Mouse (Mus musculus): ENCODE measurements around the gene Dnaaf2.
"Not testable (repeated sequence)": the region's sequence is repeated elsewhere in the genome, so short reads cannot be mapped to it uniquely, and the experiment has no call there.

The Dnaaf2 gene

GRCm38 (mm10) chr12:69164904-69165303 lies 33.3 kb downstream of the Dnaaf2 start:
- no peak for DNase-seq (ENCODE audit: low spot score)

- DNase-seq (ENCODE audit: low spot score): not testable (repeated sequence)
These were observed 34.6 kb downstream of the Dnaaf2 start for GRCm38 (mm10) chr12:69163586-69163985.

DNA sequence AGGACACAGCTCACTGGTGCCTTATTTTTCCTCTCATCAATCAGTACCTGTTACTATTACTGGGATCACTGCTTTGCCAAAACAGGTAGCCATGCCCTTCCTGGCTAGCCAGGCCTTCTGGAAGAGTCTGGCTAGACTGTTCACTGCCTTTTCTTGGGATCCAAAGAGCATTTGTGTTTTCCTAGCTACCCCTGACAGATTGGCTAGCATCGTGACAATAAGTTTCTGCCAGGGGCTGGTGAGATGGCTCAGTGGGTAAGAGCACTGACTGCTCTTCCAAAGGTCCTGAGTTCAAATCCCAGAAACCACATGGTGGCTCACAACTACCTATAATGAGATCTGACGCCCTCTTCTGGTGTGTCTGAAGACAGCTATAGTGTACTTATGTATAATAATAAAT lies 37.6 kb downstream of the Dnaaf2 start:
- not testable (repeated sequence) for DNase-seq (ENCODE audit: low spot score)

- DNase-seq (ENCODE audit: low spot score): peak; percentile 91
These were observed 38.7 kb downstream of the Dnaaf2 start for GRCm38 (mm10) chr12:69159578-69159940.

DNA sequence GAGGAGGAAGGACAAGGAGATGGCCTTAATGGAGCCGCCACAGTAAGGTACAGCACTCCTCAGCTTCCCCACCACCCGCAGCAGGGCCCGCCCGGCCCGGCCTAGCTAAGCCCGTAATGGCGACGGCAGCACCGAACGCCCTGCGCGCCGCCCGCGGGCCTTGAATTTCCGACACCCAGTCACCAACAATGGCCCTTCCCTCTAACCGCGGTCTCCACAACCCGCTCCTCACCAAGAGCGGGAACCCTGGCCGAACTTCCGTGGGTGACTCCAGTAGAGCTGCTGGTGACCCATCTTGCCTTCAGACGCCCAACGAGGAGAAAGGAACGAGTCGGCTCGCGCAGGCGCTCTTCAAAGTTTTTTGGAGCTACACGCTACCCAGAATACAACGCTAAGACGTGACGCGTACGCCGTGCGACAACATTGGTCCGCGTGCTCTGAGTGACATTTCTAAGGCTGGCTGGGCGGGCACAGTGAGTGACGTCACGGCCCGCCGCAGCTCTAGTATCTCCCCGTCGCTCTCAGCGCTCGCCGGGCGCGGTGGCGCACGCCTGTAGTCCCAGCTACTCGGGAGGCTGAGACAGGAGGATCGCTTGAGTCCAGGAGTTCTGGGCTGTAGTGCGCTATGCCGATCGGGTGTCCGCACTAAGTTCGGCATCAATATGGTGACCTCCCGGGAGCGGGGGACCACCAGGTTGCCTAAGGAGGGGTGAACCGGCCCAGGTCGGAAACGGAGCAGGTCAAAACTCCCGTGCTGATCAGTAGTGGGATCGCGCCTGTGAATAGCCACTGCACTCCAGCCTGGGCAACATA lies 39.3 kb downstream of the Dnaaf2 start, which contains the start of gene Rps29:
TSS of gene Rps29 (minus strand) at position 422 of the 813 bp plus-strand sequence.
- DNase-seq (ENCODE audit: low spot score): peak; percentile 100

DNA sequence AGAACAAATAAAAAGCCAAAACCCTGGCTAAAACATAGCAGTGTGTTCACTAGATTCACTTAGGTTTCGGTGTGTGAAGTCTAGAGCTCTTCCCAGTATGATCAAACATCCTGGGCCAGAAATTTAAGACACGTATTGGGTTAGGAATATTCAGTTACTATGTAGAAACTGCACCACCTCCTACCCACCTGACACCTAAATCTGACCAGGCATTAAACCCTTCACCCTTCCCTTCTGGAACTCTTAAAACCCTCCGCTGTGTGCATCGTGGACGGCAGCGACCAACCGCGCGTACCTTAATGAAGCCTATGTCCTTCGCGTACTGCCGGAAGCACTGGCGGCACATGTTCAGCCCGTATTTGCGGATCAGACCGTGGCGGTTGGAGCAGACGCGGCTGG lies 39.9 kb downstream of the Dnaaf2 start:
- DNase-seq (ENCODE audit: low spot score): peak; percentile 40

- DNase-seq (ENCODE audit: low spot score): no peak
These were observed 41.1 kb downstream of the Dnaaf2 start for GRCm38 (mm10) chr12:69157107-69157506.

GRCm38 (mm10) chr12:69156436-69156835 lies 41.8 kb downstream of the Dnaaf2 start:
- no peak for DNase-seq (ENCODE audit: low spot score)

DNA sequence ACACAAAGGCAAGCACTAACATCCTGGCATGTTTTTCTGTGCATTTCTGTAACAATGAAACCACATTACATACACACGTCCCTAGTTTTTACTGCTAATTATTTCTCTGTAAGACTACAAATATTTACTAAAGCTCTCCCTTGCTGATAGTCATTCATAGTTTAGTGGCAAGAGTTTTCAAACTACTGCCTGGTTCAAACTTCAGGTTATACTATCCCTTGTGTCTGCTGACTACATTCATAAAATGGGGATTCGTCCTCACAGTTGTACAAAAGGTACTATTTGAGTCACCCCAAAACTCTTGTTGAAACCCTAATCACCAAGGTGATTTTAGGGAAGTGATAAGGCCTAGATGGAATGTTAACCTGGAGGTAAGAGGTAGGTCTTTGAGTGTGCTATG lies 42.3 kb downstream of the Dnaaf2 start:
- DNase-seq (ENCODE audit: low spot score): no peak

- DNase-seq (ENCODE audit: low spot score): no peak
These were observed 48.2 kb downstream of the Dnaaf2 start for GRCm38 (mm10) chr12:69150049-69150448.

DNA sequence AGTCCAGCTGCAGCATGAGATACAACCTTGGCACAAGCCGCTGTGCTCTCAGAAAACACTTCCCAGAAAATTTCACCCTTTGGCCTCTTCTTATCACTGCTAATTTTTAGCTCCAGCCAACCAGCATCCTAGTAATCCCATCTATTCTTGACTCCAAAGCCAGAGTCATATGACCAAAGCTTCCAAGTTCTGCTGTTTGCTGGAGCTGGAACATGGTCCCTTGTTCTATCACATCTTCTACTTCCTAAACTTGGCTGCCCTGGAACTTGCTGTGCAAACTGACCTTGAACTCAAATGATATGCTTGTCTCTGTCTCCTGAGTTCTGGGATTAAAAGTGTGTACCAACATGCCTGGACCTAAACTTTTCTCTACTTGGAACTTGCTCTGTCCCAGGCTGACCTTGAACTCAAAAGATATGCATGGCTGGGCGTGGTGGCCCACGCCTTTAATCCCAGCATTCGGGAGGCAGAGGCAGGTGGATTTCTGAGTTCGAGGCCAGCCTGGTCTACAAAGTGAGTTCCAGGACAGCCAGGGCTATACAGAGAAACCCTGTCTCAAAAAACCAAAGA lies 51.0 kb downstream of the Dnaaf2 start:
- no peak for DNase-seq (ENCODE audit: low spot score)

DNA sequence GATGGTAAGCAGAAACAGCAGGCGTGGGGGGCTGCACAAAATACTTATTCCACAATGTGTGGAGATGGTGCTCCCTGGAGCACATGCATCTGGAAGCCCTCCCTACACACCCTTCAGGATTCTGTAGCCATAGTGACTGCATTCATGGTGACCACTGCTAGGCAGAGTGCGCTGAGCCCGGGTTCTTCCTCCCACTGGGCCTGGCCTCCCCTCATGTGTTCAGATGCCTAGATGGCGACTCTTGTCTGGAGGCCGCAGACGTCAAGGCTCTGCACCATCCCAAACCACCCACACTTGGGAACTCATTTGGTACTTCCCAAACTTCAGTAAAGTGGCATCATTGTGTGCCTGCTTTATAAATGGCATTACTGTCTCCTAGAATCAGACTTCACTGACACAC lies 54.8 kb downstream of the Dnaaf2 start:
- DNase-seq (ENCODE audit: low spot score): no peak

DNA sequence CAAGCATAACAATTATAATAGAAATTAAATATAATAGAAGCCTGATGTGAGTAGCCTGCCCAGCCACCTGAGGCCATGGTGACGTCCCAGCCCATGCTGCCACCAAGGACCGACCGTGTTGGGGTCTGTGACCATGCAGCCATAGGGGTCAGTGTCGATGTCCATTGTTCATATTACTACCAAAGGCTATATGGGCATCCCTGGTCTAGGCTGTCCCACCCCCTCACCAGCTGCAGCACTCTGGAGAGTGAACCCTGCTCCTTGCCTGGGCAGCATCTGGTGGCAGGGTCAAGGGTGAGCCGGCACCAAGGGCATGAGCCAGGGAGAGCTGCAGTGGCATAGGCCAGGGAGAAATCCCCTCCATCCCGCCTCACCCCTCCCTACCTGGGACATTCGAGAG lies 58.4 kb downstream of the Dnaaf2 start:
- DNase-seq (ENCODE audit: low spot score): no peak

- DNase-seq (ENCODE audit: low spot score): no peak
These were observed 59.0 kb downstream of the Dnaaf2 start for GRCm38 (mm10) chr12:69139201-69139600.
